Mouse (Mus musculus) spleen, adult 2 months (tissue): ENCODE results near the gene Gga1. TPM values are rescaled to one million over a fixed set of nuclear protein-coding genes. Genes with fewer than 3 reads are reported as not detected.

Experiments
- DNase-seq, 2 experiments: peaks; one replicate each; pipeline versions ENCODE4 v3.0.0 to v3.0.0-alpha.2; 2012 to 2021; ENCODE audit warnings: low spot score in 2 of 2, low read depth in 1 of 2
- H3K27ac ChIP-seq: fragments of 200-500 bp; 2 replicates; pipeline ENCODE4 v1.5.1; 2012; ENCODE audit warnings: low read length, inconsistent platforms; ENCODE audit not compliant: insufficient read depth
- H3K27me3 ChIP-seq: fragments of 200-500 bp; 2 replicates; pipeline ENCODE4 v1.6.1; 2012; ENCODE audit warnings: mild to moderate bottlenecking, moderate library complexity, low read length, inconsistent platforms; ENCODE audit not compliant: control insufficient read depth, insufficient read depth
- H3K36me3 ChIP-seq: fragments of 200-500 bp; 2 replicates; pipeline ENCODE4 v1.6.1; 2012; ENCODE audit warnings: mild to moderate bottlenecking, low read length, inconsistent platforms; ENCODE audit not compliant: control insufficient read depth, insufficient read depth
- H3K4me1 ChIP-seq: fragments of 200-500 bp; 2 replicates; pipeline ENCODE4 v1.6.1; 2011; ENCODE audit warnings: inconsistent platforms; ENCODE audit not compliant: control insufficient read depth, insufficient read depth, insufficient read length
- H3K4me3 ChIP-seq: fragments of 200-500 bp; 2 replicates; pipeline ENCODE4 v1.5.1; 2011; ENCODE audit warnings: mild to moderate bottlenecking, inconsistent platforms; ENCODE audit not compliant: insufficient read depth, insufficient read length; ENCODE audit errors: extremely low read depth
- CTCF ChIP-seq: fragments of 200-500 bp; IDR thresholded peaks from 2 replicates; pipeline ENCODE4 v1.5.1; 2011; ENCODE audit warnings: mild to moderate bottlenecking, inconsistent platforms; ENCODE audit not compliant: insufficient read depth, insufficient read length, insufficient replicate concordance; ENCODE audit errors: extremely low read depth
- POLR2A ChIP-seq: fragments of 200-500 bp; IDR thresholded peaks from 2 replicates; pipeline ENCODE4 v1.6.1; 2011; ENCODE audit warnings: low read depth, low read length, inconsistent platforms
- WGBS: fragments of 180-500 bp; shearing (Covaris S2); methylation state at CpG from one replicate; pipeline ENCODE4 v1.1.7; 2018; 5-methylcytosine and 5-hydroxymethylcytosine counted together
- polyA plus RNA-seq: library from polyadenylated mRNA; depleted of rRNA; stranded (reverse); fragments of >200 nt; gene quantifications from 2 replicates; pipeline ENCODE4 v1.2.3, GENCODE M21; 2012

Gga1 gene
- polyA plus RNA-seq, 1 experiment: 70.2 TPM

GRCm38 (mm10) chr15:78899409-78899739 lies 22.4 kb downstream of the Gga1 start, which contains the start of gene Gm49510:
TSS of gene Gm49510 (plus strand) at chr15:78899667.
- peak within 1 kb of the TSS; percentile 85 for H3K27ac ChIP-seq
- H3K4me3 ChIP-seq: peak within 1 kb of the TSS; percentile 89
- no peaks in the 10 kb centered on the region for H3K27me3 ChIP-seq
- no peak for DNase-seq
- peaks cover 6% of the 10 kb centered on the region; the same call in 1 of the 2 replicates for H3K36me3 ChIP-seq
- TF ChIP-seq POLR2A: no peak
- no peak for TF ChIP-seq CTCF
- H3K4me1 ChIP-seq: peaks cover 38% of the 10 kb centered on the region
- 3% methylated on average over 18 of the region's 20 CpGs for WGBS

GRCm38 (mm10) chr15:78899740-78900584 lies 23.0 kb downstream of the Gga1 start, which contains the start of gene Sh3bp1:
TSS of gene Sh3bp1 (plus strand) at chr15:78899768.
- Histone ChIP-seq H3K4me1 (peaks cover 32% of the 10 kb centered on the region), H3K4me3 (peak within 1 kb of the TSS; percentile 89), H3K36me3 (peaks cover 9% of the 10 kb centered on the region; the same call in 1 of the 2 replicates), H3K27ac (peak within 1 kb of the TSS; percentile 85), H3K27me3 (no peaks in the 10 kb centered on the region)
- TF ChIP-seq CTCF (no peak), POLR2A (peak; percentile 31)
- peak in 1 of 2 experiments; percentile 72 for DNase-seq
- 1% methylated on average over 47 of the region's 47 CpGs for WGBS

DNA sequence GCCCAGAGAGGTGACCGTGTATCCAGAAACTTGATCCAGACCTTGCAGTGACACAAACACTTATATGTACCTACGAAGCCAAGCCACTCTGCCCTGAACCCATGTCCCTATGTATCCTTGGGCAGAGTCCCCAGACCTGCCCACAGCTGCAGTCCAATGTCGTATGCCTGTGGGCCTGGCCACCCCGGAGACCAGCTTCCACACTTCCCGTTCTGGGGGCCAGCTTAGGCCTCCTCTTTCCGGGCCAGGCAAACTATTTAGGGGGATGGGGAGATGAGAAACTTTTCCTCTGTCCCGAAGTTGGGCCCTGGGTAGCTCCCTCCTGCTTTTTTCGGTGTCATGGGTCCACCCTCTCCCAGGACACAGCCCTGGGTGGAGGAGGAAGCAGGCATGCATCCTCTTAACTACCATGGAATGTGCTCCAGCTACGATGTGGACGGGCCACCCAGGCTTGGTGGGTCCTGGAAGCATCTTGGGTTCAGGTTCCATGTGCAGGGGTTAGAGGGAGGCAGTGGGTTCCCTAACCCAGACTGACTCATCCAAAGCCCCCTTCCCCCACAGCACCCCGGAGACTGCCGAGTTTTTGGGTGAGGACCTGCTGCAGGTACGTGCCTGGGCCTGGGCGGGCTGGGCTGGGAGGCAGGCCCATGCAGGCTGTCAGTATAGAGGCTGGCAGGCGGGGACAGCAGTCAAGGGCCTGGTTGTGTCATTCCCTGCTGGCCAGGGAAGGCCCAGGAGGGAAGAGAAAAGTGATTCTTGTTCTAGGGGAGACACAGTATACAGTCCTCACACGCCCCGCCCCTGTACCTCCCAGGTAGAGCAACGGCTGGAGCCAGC lies 23.8 kb downstream of the Gga1 start:
- WGBS: 34% methylated on average over 18 of the region's 18 CpGs
- Histone ChIP-seq H3K4me3 (peak overlapping the region; percentile 89), H3K4me1 (peaks cover 24% of the 10 kb centered on the region; the same call in 1 of the 2 replicates), H3K27ac (peak overlapping the region; percentile 85), H3K36me3 (peaks cover 15% of the 10 kb centered on the region), H3K27me3 (no peaks in the 10 kb centered on the region)
- TF ChIP-seq POLR2A (no peak), CTCF (no peak)
- no peak for DNase-seq

DNA sequence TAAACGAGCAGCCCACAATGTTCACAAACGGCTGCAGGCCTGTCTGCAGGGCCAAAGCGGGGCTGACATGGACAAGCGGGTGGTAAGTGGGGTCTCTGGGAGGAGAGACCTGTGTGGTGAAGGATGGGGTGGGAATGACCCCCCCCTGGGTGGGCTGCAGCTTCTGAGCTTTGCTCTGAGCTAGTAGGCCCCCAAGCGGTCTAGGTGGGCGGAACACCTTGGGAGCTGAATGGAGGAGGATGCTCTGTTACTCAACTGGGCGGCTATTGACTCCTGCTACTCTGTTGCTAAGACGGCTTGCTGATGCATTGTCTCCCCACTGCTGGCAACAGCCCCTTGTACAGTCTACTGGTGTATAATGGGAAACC lies 24.4 kb downstream of the Gga1 start:
- no peaks in the 10 kb centered on the region for H3K27me3 ChIP-seq
- 75% methylated on average over 8 of the region's 8 CpGs for WGBS
- peaks cover 19% of the 10 kb centered on the region for H3K36me3 ChIP-seq
- H3K27ac ChIP-seq: 0 out of 2 replicates have a peak overlapping the region, but pooled peaks have one; percentile 85
- no peak for DNase-seq
- peaks cover 18% of the 10 kb centered on the region; the same call in 1 of the 2 replicates for H3K4me1 ChIP-seq
- no peak for TF ChIP-seq POLR2A
- TF ChIP-seq CTCF: no peak
- H3K4me3 ChIP-seq: peak overlapping the region; percentile 89; the same call in 1 of the 2 replicates

DNA sequence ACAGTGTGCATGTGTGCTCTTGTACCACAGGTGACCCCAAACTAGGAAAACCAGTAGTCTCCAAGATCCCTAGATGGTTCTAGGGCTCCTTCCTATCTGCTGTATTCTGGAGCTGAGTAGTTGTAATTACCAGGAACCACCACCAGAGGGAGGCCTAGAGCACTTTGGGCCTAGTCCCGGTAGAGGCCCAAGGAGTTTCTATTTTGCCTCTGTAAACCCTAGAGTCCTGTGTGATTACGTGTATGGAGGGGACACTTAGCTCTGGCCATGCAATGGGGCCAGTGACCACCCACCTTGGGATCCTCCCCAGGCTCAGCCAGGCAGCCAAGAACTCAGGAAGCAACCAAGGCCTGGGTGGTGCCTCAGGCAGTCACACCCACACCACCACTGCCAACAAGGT lies 26.3 kb downstream of the Gga1 start:
- DNase-seq: peak; percentile 66 to 79
- Histone ChIP-seq H3K4me1 (peaks cover 12% of the 10 kb centered on the region; the same call in 1 of the 2 replicates), H3K4me3 (no peak overlapping the region), H3K27me3 (no peaks in the 10 kb centered on the region), H3K36me3 (peaks cover 33% of the 10 kb centered on the region), H3K27ac (no peak overlapping the region)
- TF ChIP-seq CTCF (peak; percentile 66; the same call in 1 of the 2 replicates), POLR2A (no peak)
- 2% methylated on average over 2 of the region's 2 CpGs for WGBS

- WGBS: 87% methylated on average over 7 of the region's 7 CpGs
- Histone ChIP-seq H3K4me1 (peaks cover 3% of the 10 kb centered on the region; the same call in 1 of the 2 replicates), H3K27ac (no peak overlapping the region), H3K4me3 (no peak overlapping the region), H3K36me3 (peaks cover 44% of the 10 kb centered on the region), H3K27me3 (no peaks in the 10 kb centered on the region)
- TF ChIP-seq POLR2A (no peak), CTCF (no peak)
- DNase-seq: no peak
Measured at GRCm38 (mm10) chr15:78908399-78908798, 31.4 kb downstream of the Gga1 start.
